Mouse (Mus musculus) liver, embryonic 12.5 days (tissue): ENCODE measurements around the gene Ccdc159. TPM values are rescaled to one million over a fixed set of nuclear protein-coding genes. Genes with fewer than 3 reads are reported as not detected.

Source experiments
- ATAC-seq: fragments of 200-750 bp; cut with Nextera tagmentation; 2 replicates; pipeline ENCODE4 v1.8.0; 2017; ENCODE audit warnings: moderate number of reproducible peaks, mild to moderate bottlenecking, moderate library complexity
- H3K27ac ChIP-seq: fragments of 300-500 bp; sonication (generic); 2 replicates; pipeline ENCODE4 v1.5.1; 2016; ENCODE audit warnings: mild to moderate bottlenecking
- H3K27me3 ChIP-seq: fragments of 300-500 bp; sonication (generic); replicated peaks from 2 replicates; pipeline ENCODE4 v1.6.1; 2016; ENCODE audit warnings: mild to moderate bottlenecking, moderate library complexity
- H3K36me3 ChIP-seq: fragments of 300-500 bp; sonication (generic); 2 replicates; pipeline ENCODE4 v1.6.1; 2016; ENCODE audit warnings: mild to moderate bottlenecking, moderate library complexity
- H3K4me1 ChIP-seq: fragments of 300-500 bp; sonication (generic); 2 replicates; pipeline ENCODE4 v1.6.1; 2016
- H3K4me2 ChIP-seq: fragments of 300-500 bp; sonication (generic); 2 replicates; pipeline ENCODE4 v1.6.1; 2016; ENCODE audit warnings: mild to moderate bottlenecking, moderate library complexity
- H3K4me3 ChIP-seq: fragments of 300-500 bp; sonication (generic); 2 replicates; pipeline ENCODE4 v1.5.1; 2016; ENCODE audit warnings: mild to moderate bottlenecking, moderate library complexity
- H3K9ac ChIP-seq: fragments of 300-500 bp; sonication (generic); 2 replicates; pipeline ENCODE4 v1.6.1; 2016; ENCODE audit warnings: mild to moderate bottlenecking, moderate library complexity
- H3K9me3 ChIP-seq: fragments of 300-500 bp; sonication (generic); replicated peaks from 2 replicates; pipeline ENCODE4 v1.6.1; 2016; ENCODE audit warnings: mild to moderate bottlenecking, moderate library complexity
- whole genome bisulfite sequencing: fragments of 180-500 bp; shearing (Covaris S2); methylation state at CpG from one replicate; pipeline ENCODE4 v1.1.7; 2016; ENCODE audit not compliant: insufficient replicate concordance; 5-methylcytosine and 5-hydroxymethylcytosine counted together
- polyA plus RNA-seq: library from polyadenylated mRNA; unstranded; fragments of >200 nt; fragmentation: Nextera tagmentation; extraction: Ambion mirVana; gene quantifications from 2 replicates; pipeline ENCODE4 v1.2.1, GENCODE M21; 2016

Gene Ccdc159
- polyA plus RNA-seq, 1 experiment from 2014 or later: 1.3 TPM

DNA sequence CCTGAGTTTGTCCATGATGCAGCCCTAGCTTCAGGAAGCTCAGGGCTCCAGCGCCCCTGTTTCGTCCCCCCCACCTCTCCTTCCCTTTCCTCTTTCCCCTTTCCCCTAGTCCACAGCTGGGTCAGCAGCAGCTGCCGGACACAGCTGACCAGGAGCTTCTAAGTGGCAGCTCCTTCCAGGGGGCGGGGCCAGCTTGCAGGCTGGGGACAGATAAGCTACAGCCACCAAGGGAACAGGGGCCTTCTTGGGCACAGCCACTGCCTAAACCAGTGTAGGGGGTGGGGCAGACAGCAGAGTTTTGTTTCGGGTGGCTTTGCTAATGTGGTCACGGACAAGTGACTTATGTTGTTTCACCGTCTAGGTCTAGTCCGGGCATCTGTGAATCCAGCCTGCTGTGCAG is 36.1 kb downstream of the Ccdc159 start, which contains the start of gene Epor:
TSS of gene Epor (minus strand) at position 90 of the 400 bp plus-strand sequence.
- H3K27me3 ChIP-seq: peaks cover 9% of the 10 kb centered on the region; the same call in 1 of the 2 replicates
- 3% methylated on average over 8 of the region's 8 CpGs for WGBS
- H3K27ac ChIP-seq: peak within 1 kb of the TSS; percentile 97

DNA sequence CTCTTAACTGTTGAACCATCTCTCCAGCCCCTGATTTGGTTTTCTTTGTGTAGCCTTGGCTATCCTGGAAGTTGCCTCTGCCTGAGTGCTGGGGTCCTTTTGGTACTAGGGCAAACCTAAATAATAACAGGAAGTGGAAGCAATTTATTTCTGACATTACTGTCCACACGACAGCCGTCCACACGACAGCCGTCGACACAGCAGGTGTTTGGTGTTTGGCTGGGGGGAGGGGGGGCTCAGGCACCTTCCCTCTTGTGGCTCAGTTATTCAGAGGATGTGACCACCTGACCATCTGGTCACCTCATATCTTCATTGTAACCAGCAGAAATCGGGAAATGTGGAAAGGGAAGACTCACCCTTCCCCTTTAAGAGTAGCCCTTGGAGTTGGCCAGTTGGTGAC is 41.6 kb downstream of the Ccdc159 start:
- Histone ChIP-seq H3K9me3 (no peaks in the 10 kb centered on the region), H3K4me1 (peaks cover 14% of the 10 kb centered on the region), H3K9ac (no peak overlapping the region), H3K4me3 (no peak overlapping the region), H3K27me3 (peaks cover 22% of the 10 kb centered on the region), H3K27ac (no peak overlapping the region), H3K36me3 (no peaks in the 10 kb centered on the region), H3K4me2 (no peak overlapping the region)
- no peak for ATAC-seq
- 53% methylated on average over 6 of the region's 6 CpGs for WGBS

More for the DNA sequence above, 36.1 kb downstream of the Ccdc159 start, which contains the start of gene Epor:
- peak within 1 kb of the TSS; percentile 93 for H3K9ac ChIP-seq
- H3K4me2 ChIP-seq: peak within 1 kb of the TSS; percentile 79
- ATAC-seq: peak; percentile 75
- H3K36me3 ChIP-seq: peaks cover 37% of the 10 kb centered on the region
- H3K9me3 ChIP-seq: no peaks in the 10 kb centered on the region
- H3K4me1 ChIP-seq: peaks cover 52% of the 10 kb centered on the region
- H3K4me3 ChIP-seq: peak within 1 kb of the TSS; percentile 98

DNA sequence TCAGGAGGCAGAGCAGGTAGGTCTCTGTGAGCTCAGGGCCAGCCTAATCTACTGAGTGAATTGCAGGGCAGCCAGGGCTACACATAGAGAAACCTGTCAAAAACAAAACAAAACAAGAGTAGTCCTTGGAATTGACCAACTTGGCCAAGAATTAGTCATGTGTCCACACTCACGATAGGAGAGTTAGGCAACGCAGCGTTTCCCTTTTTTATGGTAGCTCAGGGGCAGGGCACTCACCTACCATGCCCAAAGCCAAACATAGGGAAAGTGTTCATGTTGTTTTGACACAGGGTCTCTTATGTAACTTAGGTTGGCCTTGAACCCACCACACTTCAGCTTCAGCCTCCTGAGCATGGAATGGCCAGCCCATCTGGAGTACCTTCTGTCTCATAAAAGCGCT is 42.0 kb downstream of the Ccdc159 start:
- Histone ChIP-seq H3K9me3 (no peaks in the 10 kb centered on the region), H3K4me3 (no peak overlapping the region), H3K9ac (no peak overlapping the region), H3K27ac (no peak overlapping the region), H3K4me2 (no peak overlapping the region), H3K36me3 (no peaks in the 10 kb centered on the region), H3K4me1 (peaks cover 10% of the 10 kb centered on the region), H3K27me3 (peaks cover 24% of the 10 kb centered on the region)
- 74% methylated on average over 4 of the region's 4 CpGs for WGBS
- no peak for ATAC-seq

DNA sequence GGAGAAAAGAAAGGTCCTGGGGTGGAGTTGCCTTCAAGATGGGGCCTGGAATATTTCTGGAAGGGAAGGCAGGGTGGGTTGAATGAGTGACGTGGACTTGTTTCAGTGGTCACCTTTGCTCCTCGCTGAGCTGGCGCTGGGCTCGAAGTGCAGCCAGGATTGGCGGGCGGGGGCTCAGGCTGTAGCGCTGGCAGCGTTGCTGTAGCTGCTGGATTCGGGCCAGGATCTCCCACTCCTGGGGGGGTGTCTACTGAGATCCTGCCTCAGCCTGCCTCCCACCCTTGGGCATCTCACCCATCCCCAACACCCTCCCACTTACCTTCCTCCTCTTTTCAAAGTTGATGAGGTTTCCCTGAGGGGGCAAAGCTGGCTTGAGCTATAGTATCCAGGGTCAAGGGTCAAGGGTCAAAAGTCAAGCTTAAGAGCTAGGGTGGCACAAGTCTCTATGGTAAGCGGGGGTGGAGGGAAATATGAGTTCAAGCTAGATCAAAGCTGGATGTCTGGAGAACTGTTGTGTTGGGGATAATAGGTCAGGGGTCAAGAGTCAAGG is 49.4 kb downstream of the Ccdc159 start:
- WGBS: 81% methylated on average over 10 of the region's 10 CpGs
- Histone ChIP-seq H3K9me3 (no peaks in the 10 kb centered on the region), H3K27ac (no peak overlapping the region), H3K36me3 (no peaks in the 10 kb centered on the region), H3K27me3 (peaks cover 61% of the 10 kb centered on the region), H3K4me2 (no peak overlapping the region), H3K4me3 (no peak overlapping the region), H3K9ac (no peak overlapping the region), H3K4me1 (no peaks in the 10 kb centered on the region)
- ATAC-seq: no peak

DNA sequence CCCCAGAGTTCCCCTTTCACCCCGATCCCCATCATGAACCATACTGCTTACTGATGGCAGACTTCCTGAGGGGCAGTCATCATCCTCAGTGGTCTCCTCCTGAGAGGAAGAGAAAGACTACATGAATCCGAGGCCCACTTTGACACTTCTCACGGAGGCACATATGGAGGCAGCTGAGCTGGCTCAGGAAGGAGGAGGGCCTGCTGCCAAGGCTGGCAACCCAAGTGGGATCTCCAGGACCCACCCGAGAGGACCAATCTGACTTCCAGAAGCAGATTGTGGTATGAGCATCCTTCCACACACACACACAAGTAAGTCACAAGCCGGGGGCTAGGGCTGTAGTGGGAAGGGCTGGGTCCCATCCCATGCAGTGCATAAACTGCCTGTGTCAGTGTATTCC is 50.1 kb downstream of the Ccdc159 start:
- ATAC-seq: no peak
- Histone ChIP-seq H3K27ac (no peak overlapping the region), H3K4me1 (no peaks in the 10 kb centered on the region), H3K9me3 (no peaks in the 10 kb centered on the region), H3K9ac (no peak overlapping the region), H3K4me3 (no peak overlapping the region), H3K4me2 (no peak overlapping the region), H3K27me3 (peaks cover 64% of the 10 kb centered on the region), H3K36me3 (no peaks in the 10 kb centered on the region)
- 79% methylated on average over 5 of the region's 5 CpGs for WGBS

DNA sequence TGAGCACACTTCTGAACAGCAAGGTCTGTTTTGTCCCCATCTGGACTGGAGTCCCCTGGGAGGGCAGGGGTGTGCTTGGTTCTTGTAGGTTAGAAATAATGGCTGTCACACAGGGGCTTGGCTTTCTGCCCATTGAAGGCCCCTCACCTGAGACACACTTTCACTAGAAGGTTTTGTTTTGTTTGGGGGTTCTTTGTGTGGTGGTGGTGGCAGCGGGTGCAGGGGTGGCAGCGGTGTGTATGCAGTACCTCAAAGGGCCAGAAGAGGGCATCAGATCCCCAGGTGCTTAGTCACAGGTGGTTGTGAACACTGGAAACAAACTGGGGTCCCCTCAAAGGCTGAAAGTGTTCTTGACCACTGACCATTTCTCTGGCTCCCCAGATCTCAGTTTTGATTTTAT is 50.7 kb downstream of the Ccdc159 start:
- H3K4me2 ChIP-seq: no peak overlapping the region
- no peak overlapping the region for H3K27ac ChIP-seq
- no peak for ATAC-seq
- H3K27me3 ChIP-seq: peaks cover 71% of the 10 kb centered on the region
- no peaks in the 10 kb centered on the region for H3K4me1 ChIP-seq
- H3K9me3 ChIP-seq: no peaks in the 10 kb centered on the region
- no peaks in the 10 kb centered on the region for H3K36me3 ChIP-seq
- WGBS: 13% methylated on average over 2 of the region's 2 CpGs
- H3K9ac ChIP-seq: no peak overlapping the region
- no peak overlapping the region for H3K4me3 ChIP-seq

DNA sequence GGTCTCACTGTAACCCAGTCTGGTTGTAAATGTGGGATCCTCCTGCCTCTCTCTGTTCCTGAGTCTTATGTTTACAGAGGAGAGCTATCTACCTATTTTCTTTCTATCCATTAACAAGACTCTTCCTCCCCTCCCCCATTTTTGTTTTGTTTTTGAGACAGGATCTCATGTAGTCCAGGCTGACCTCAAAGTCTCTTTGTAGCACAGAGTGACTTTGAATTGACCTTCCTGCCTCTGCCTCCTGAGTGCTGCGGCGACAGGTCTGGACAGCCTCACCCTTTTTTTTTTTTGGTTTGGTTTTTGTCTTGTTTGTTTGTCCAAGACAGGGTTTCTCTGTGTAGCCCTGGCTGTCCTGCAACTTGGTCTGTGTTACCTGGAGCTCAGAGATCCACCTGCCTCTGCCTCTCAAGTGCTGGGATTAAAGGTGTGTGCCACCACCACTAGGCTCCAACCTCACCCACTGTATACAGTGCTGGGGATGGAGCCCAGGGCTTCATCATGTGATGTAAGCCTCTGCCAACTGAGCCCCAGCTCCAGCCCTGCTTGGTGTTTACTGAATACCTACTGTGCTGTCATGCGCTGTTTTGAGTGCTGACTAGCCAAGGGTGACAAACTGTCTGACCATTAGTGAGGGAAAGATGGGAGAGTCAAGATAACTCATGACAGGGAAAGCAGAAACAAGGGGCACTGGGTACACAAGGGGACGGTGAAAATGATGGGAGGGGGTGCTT is 51.3 kb downstream of the Ccdc159 start:
- peaks cover 75% of the 10 kb centered on the region for H3K27me3 ChIP-seq
- 82% methylated on average over 4 of the region's 4 CpGs for WGBS

DNA sequence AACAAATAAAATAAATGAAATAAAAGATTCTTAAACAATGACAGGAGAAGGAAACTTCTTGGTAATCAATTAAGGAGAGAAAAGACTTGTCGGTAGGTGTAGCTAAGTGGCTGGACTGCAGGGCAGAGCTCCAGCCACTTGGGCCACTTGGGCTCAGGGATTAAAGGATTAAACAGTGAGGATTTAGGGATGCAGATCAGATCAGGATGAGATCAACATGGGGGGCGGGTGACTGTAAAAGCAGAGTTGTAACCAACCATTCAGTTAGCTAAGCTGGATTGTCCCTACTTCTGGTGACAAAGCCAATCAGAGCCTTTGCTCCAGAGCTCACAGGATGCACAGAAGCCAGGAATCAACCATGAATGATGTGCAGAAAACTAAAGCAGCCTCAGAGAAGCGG is 56.6 kb downstream of the Ccdc159 start:
- Histone ChIP-seq H3K9me3 (no peaks in the 10 kb centered on the region), H3K27ac (no peak overlapping the region)
- WGBS: 21% methylated on average over 3 of the region's 3 CpGs

More for the DNA sequence above, 51.3 kb downstream of the Ccdc159 start:
- Histone ChIP-seq H3K4me1 (no peaks in the 10 kb centered on the region), H3K9me3 (no peaks in the 10 kb centered on the region), H3K4me2 (no peak overlapping the region), H3K27ac (no peak overlapping the region), H3K36me3 (no peaks in the 10 kb centered on the region), H3K4me3 (no peak overlapping the region), H3K9ac (no peak overlapping the region)
- ATAC-seq: no peak

More for the DNA sequence above, 56.6 kb downstream of the Ccdc159 start:
- no peak overlapping the region for H3K9ac ChIP-seq
- no peak overlapping the region for H3K4me2 ChIP-seq
- H3K27me3 ChIP-seq: peaks cover 100% of the 10 kb centered on the region
- H3K4me1 ChIP-seq: peaks cover 8% of the 10 kb centered on the region
- H3K4me3 ChIP-seq: no peak overlapping the region
- no peak for ATAC-seq
- H3K36me3 ChIP-seq: no peaks in the 10 kb centered on the region

Other genes with a start within 250 kb of the Ccdc159 start
- 31.1 and 32.9 TPM in 2 replicates for gene Ldlr, start 204.0 kb upstream of the Ccdc159 start, polyA plus RNA-seq
- gene Spc24, start 167.2 kb upstream of the Ccdc159 start, polyA plus RNA-seq: 112 and 114 TPM in 2 replicates
- 5.0 and 5.5 TPM in 2 replicates for gene Kank2, start 128.7 kb upstream of the Ccdc159 start, polyA plus RNA-seq
- gene Angptl8, start 92.0 kb upstream of the Ccdc159 start, polyA plus RNA-seq: 13.4 and 14.1 TPM in 2 replicates
- gene Dock6, start 74.8 kb upstream of the Ccdc159 start, polyA plus RNA-seq: 8.4 and 8.7 TPM in 2 replicates
- gene Rab3d, start 9.3 kb upstream of the Ccdc159 start, polyA plus RNA-seq: 6.5 TPM in 2 replicates
- gene Tmem205, start 85 bp downstream of the Ccdc159 start, polyA plus RNA-seq: 39.9 and 41.8 TPM in 2 replicates
- gene Plppr2, start 9.6 kb downstream of the Ccdc159 start, polyA plus RNA-seq: 2.3 and 3.1 TPM in 2 replicates
- 2.8 and 3.0 TPM in 2 replicates for gene Swsap1, start 28.3 kb downstream of the Ccdc159 start, polyA plus RNA-seq
- 155 and 158 TPM in 2 replicates for gene Epor, start 36.0 kb downstream of the Ccdc159 start, polyA plus RNA-seq
- gene Rgl3, start 62.0 kb downstream of the Ccdc159 start, polyA plus RNA-seq: 0.20 and 0.46 TPM in 2 replicates
- 0.12 TPM in 1 of 2 replicates, not detected in the other for gene Ccdc151, start 75.2 kb downstream of the Ccdc159 start, polyA plus RNA-seq
- 65.0 and 68.5 TPM in 2 replicates for gene Prkcsh, start 75.3 kb downstream of the Ccdc159 start, polyA plus RNA-seq
- 0.02 TPM in 1 of 2 replicates, not detected in the other for gene Elavl3, start 124.6 kb downstream of the Ccdc159 start, polyA plus RNA-seq
- gene Gm49318, start 143.8 kb downstream of the Ccdc159 start, polyA plus RNA-seq: not detected in 2 replicates
- gene Zfp653, start 143.9 kb downstream of the Ccdc159 start, polyA plus RNA-seq: 5.7 and 6.6 TPM in 2 replicates
- 36.9 and 40.6 TPM in 2 replicates for gene Ecsit, start 158.0 kb downstream of the Ccdc159 start, polyA plus RNA-seq
- 0.80 and 0.81 TPM in 2 replicates for gene Cnn1, start 171.7 kb downstream of the Ccdc159 start, polyA plus RNA-seq
- gene Elof1, start 189.7 kb downstream of the Ccdc159 start, polyA plus RNA-seq: 103 and 113 TPM in 2 replicates
- gene Acp5, start 208.2 kb downstream of the Ccdc159 start, polyA plus RNA-seq: 176 and 179 TPM in 2 replicates
- gene Pigyl, start 229.4 kb downstream of the Ccdc159 start, polyA plus RNA-seq: 41.1 and 46.3 TPM in 2 replicates